Mouse (Mus musculus) mouse trophoblast stem cell (cell line): ENCODE results near the gene Abcc4.
"Not testable (repeated sequence)": the region's sequence is repeated elsewhere in the genome, so short reads cannot be mapped to it uniquely, and the experiment has no call there.

Experiments
- in situ Hi-C, 2 experiments: fragments of 300-500 bp; cut with MseI, MboI; formaldehyde crosslinking; loops; 2 replicates in 1 of 2; 3 replicates in 1 of 2; pipeline ENCODE4 v1.15.1; 2025

Abcc4 gene

GRCm38 (mm10) chr14:118581673-118582072, 124.3 kb downstream of the Abcc4 start:
- in situ Hi-C loops = no loop called here

- in situ Hi-C loops = no loop called here
Observed at GRCm38 (mm10) chr14:118579013-118579728, 126.8 kb downstream of the Abcc4 start.

GRCm38 (mm10) chr14:118577895-118578294, 128.1 kb downstream of the Abcc4 start:
- in situ Hi-C loops = no loop called here

- in situ Hi-C loops = no loop called here
Observed at GRCm38 (mm10) chr14:118572688-118573245, 133.3 kb downstream of the Abcc4 start.

GRCm38 (mm10) chr14:118569586-118569985, 136.4 kb downstream of the Abcc4 start:
- in situ Hi-C loops = no loop called here

GRCm38 (mm10) chr14:118568116-118568673, 137.8 kb downstream of the Abcc4 start:
- in situ Hi-C loops = no loop called here

GRCm38 (mm10) chr14:118566809-118567208, 139.2 kb downstream of the Abcc4 start:
- in situ Hi-C loops = no loop called here

- in situ Hi-C loops = no loop called here
Observed at GRCm38 (mm10) chr14:118566214-118566688, 139.8 kb downstream of the Abcc4 start.

- in situ Hi-C loops = no loop called here
Observed at GRCm38 (mm10) chr14:118565696-118566095, 140.3 kb downstream of the Abcc4 start.

GRCm38 (mm10) chr14:118563570-118563969, 142.4 kb downstream of the Abcc4 start:
- in situ Hi-C loops = no loop called here

- in situ Hi-C loops = no loop called here
Observed at GRCm38 (mm10) chr14:118552901-118553475, 153.0 kb downstream of the Abcc4 start.

- in situ Hi-C loops = no loop called here
Observed at GRCm38 (mm10) chr14:118552390-118552789, 153.6 kb downstream of the Abcc4 start.

GRCm38 (mm10) chr14:118551725-118552285, 154.2 kb downstream of the Abcc4 start:
- in situ Hi-C loops = no loop called here

GRCm38 (mm10) chr14:118551061-118551724, 154.8 kb downstream of the Abcc4 start:
- in situ Hi-C loops = no loop called here

GRCm38 (mm10) chr14:118544493-118544892, 161.5 kb downstream of the Abcc4 start:
- in situ Hi-C loops = no loop called here

- in situ Hi-C loops = no loop called here
Observed at GRCm38 (mm10) chr14:118542947-118543346, 163.1 kb downstream of the Abcc4 start.

GRCm38 (mm10) chr14:118531539-118531938, 174.5 kb downstream of the Abcc4 start:
- in situ Hi-C loops = no loop called here

GRCm38 (mm10) chr14:118514280-118515031, 191.6 kb downstream of the Abcc4 start:
- in situ Hi-C loops = no loop called here

- in situ Hi-C loops = not testable (repeated sequence)
Observed at GRCm38 (mm10) chr14:118511715-118512114, 194.3 kb downstream of the Abcc4 start.

GRCm38 (mm10) chr14:118510793-118511192, 195.2 kb downstream of the Abcc4 start:
- in situ Hi-C loops = no loop called here

- in situ Hi-C loops = no loop called here
Observed at GRCm38 (mm10) chr14:118510216-118510615, 195.8 kb downstream of the Abcc4 start.
